Mouse (Mus musculus) hindlimb bud, embryonic 11.5 days (tissue): ENCODE measurements around the gene Irgc1.
"Not testable (repeated sequence)": the region's sequence is repeated elsewhere in the genome, so short reads cannot be mapped to it uniquely, and the experiment has no call there.

Experiments used
- DNase-seq: peaks from one replicate; pipeline ENCODE4 v3.0.0-alpha.2; 2012; ENCODE audit warnings: low read depth, low spot score; ENCODE audit errors: extremely low spot score

Gene Irgc1

GRCm38 (mm10) chr7:24451855-24452311, at the start of gene Irgc1:
Gene Irgc1 (minus strand): TSS chr7:24452297.
- DNase-seq, result no peak

GRCm38 (mm10) chr7:24501492-24501891, 49.4 kb upstream of the Irgc1 start:
- no peak for DNase-seq

- DNase-seq, result no peak
These were observed 48.8 kb upstream of the Irgc1 start for GRCm38 (mm10) chr7:24500929-24501328.

- DNase-seq, result no peak
These were observed 47.9 kb upstream of the Irgc1 start for GRCm38 (mm10) chr7:24499856-24500577.

GRCm38 (mm10) chr7:24488303-24488702, 36.2 kb upstream of the Irgc1 start:
- DNase-seq, result no peak

- DNase-seq, result no peak
These were observed 35.3 kb upstream of the Irgc1 start for GRCm38 (mm10) chr7:24487403-24487802.

GRCm38 (mm10) chr7:24486654-24487130, 34.6 kb upstream of the Irgc1 start:
- no peak for DNase-seq

GRCm38 (mm10) chr7:24485481-24485880, 33.4 kb upstream of the Irgc1 start:
- no peak for DNase-seq

- not testable (repeated sequence) for DNase-seq
These were observed 31.2 kb upstream of the Irgc1 start for GRCm38 (mm10) chr7:24483291-24483690.

GRCm38 (mm10) chr7:24482208-24483020, 30.3 kb upstream of the Irgc1 start:
- DNase-seq, result no peak

GRCm38 (mm10) chr7:24481474-24482207, 29.5 kb upstream of the Irgc1 start, which contains the start of gene Cadm4:
Gene Cadm4 (plus strand): TSS chr7:24482023.
- DNase-seq, result no peak

GRCm38 (mm10) chr7:24480986-24481473, 28.9 kb upstream of the Irgc1 start:
- no peak for DNase-seq

- no peak for DNase-seq
These were observed 28.2 kb upstream of the Irgc1 start for GRCm38 (mm10) chr7:24480121-24480941.

GRCm38 (mm10) chr7:24479685-24480084, 27.6 kb upstream of the Irgc1 start:
- DNase-seq, result no peak

- no peak for DNase-seq
These were observed 26.8 kb upstream of the Irgc1 start for GRCm38 (mm10) chr7:24478911-24479310.

- DNase-seq, result no peak
These were observed 24.8 kb upstream of the Irgc1 start for GRCm38 (mm10) chr7:24476856-24477255.

- no peak for DNase-seq
These were observed 24.2 kb upstream of the Irgc1 start for GRCm38 (mm10) chr7:24476338-24476737.

GRCm38 (mm10) chr7:24474811-24475506, 22.9 kb upstream of the Irgc1 start:
- no peak for DNase-seq

- no peak for DNase-seq
These were observed 21.9 kb upstream of the Irgc1 start for GRCm38 (mm10) chr7:24473913-24474529.
